Mouse (Mus musculus): ENCODE data around the gene Krtap28-13.

Krtap28-13 gene

GRCm38 (mm10) chr1:83060643-83061042 is at the start of gene Krtap28-13:
Krtap28-13 (plus strand) TSS chr1:83060930.
- DNase-seq (ENCODE audit: low read depth, low spot score), result peak; percentile 30

GRCm38 (mm10) chr1:83014477-83014876 is 46.3 kb upstream of the Krtap28-13 start:
- DNase-seq (ENCODE audit: low read depth, low spot score), result no peak

DNA sequence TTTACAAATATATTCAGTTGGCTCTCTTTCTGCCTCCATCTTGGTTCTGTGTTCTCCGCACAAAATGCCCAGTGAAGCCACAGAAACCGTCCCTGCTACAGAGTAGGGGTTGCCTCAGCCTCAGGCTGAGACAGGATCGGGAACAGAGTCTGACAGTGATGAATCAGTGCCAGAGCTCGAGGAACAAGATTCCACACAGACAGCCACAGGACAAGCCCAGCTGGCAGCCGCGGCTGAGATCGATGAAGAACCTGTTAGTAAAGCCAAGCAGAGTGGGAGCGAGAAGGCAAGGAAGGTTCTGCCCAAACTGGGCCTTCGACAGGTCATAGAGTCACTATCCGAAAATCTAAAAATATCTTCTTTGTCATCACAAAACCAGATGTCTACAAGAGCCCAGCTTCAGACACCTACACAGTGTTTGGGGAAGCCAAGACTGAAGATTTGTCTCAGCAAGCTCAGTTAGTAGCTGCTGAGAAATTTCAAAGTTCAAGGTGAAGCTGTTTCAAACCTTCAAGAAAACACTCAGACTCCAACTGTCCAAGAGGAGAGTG is 45.3 kb upstream of the Krtap28-13 start:
- DNase-seq (ENCODE audit: low read depth, low spot score), result peak; percentile 12

DNA sequence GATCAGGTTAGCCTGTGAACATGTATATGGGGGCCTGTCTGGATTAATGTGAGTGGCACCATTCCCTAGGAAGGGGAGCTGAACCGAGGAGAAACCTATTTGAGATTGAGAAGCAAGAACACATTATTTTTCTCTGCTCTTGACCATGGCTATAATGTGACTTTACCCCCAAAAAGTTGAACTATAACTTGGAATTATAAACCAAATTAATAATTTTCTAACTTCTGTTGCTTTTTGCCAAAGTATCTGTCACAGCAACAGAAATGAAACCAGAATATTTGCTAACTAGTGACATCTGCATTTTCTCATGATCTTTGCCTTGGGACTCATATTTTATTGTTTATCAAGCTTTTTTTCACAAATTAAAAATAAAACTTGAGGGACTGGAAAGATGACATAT is 44.2 kb upstream of the Krtap28-13 start:
- no peak for DNase-seq (ENCODE audit: low read depth, low spot score)

DNA sequence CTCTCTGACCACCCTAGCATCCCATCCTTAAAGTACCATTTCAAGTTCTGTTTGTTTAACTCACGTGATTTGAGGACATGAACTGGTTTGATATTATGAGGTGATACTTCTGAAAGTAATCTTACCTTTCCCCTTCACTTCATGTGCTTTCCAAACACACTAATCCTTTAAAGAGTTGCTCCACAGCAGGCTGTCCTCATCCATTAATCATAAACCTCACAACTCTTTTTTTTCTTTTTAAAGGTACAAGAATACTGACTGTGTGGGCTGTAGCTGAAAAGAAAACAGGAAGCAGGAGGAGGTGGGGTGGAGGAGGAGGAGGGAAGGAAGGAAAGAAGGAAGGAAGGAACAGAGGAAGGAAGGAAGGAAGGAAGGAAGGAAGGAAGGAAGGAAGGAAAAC is 28.8 kb upstream of the Krtap28-13 start:
- DNase-seq (ENCODE audit: low read depth, low spot score), result no peak

DNA sequence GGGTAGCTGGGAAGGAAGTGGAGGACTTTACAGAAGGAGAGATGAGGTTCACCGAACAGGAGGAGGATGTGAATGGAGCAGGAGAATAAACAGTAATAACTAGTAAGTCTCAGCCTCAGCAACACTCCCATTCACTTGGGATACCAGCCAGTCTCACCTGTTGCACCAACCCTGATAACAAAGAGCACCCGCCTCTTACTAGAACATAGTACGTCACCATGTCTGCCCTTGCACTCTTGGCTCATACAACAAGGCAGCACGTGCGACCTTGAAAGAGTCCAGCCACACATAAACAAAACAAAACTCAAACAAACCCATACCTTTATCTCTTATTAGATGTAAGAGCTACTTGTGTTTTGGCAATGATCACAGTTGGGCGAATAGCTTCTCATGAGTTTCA is 28.2 kb upstream of the Krtap28-13 start:
- no peak for DNase-seq (ENCODE audit: low read depth, low spot score)

- DNase-seq (ENCODE audit: low read depth, low spot score), result no peak
Observed at GRCm38 (mm10) chr1:83034509-83034908, 26.2 kb upstream of the Krtap28-13 start.

DNA sequence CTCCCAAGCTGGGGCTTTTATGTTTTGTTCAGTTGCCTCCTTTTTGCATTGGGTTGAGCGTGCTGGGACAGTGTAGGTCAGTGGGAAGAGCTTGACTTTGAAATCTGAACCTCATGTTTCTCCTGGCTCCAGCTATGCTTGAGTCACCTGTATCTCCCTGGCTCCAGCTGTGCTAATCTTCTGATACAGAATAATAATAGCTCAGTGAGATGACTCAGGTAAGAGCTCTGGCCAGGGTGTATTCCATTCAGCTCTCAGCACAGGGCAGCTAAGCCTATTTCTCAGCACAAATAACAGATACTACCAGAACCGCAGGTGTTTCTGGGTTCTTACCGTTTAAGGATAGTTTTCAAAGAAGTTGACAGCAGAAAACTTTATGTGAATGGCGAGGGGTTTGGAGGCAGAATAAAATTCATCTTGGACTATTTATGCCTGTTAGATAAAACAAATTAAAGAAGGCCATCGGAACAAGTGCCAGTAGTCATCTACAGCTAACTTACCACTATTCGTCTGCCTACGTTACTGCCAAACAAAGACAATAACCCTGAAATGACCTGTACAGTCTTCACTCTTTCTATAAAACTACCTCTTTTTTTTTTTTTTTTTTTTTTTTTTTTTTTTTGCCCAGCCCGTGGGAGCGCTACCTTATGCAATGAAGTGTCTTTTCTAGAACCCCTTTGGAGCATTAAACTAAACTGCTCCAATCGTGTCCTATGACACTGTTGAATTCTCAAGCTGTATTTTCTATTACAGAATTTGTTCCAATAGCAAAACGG is 23.6 kb upstream of the Krtap28-13 start:
- DNase-seq (ENCODE audit: low read depth, low spot score), result peak; percentile 21

GRCm38 (mm10) chr1:83038109-83038672 is 22.5 kb upstream of the Krtap28-13 start, which contains the start of gene Slc19a3:
Slc19a3 (minus strand) TSS chr1:83038448.
- peak; percentile 83 for DNase-seq (ENCODE audit: low read depth, low spot score)

GRCm38 (mm10) chr1:83039080-83039479 is 21.6 kb upstream of the Krtap28-13 start:
- DNase-seq (ENCODE audit: low read depth, low spot score), result no peak

DNA sequence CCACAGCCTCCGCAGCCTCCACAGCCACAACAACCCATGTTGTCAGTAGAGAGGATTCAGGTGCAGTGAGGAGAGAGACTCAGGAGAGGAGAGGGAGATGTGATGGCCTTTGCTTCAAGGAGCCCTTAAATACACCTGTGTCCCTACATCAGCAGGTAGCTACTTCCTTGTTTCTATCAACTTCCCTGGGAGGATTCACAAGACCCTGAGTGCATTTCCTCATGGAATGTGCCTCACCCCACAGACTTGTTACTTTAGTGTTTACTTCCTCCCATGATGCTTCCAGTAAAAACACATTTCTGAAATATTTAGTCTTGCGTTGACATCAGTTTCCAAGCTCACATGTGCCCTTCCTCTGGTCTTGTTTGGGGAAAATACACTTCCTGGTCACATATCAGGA is 18.4 kb upstream of the Krtap28-13 start, which contains the start of gene Krtap28-10:
Gene Krtap28-10, minus strand, starts transcription at position 101 of the 400 bp plus-strand sequence.
- DNase-seq (ENCODE audit: low read depth, low spot score), result no peak

- DNase-seq (ENCODE audit: low read depth, low spot score), result no peak
Observed at GRCm38 (mm10) chr1:83044882-83045427, 15.8 kb upstream of the Krtap28-13 start, which contains the start of gene Gm47969. Gm47969 (plus strand) TSS chr1:83044932.

DNA sequence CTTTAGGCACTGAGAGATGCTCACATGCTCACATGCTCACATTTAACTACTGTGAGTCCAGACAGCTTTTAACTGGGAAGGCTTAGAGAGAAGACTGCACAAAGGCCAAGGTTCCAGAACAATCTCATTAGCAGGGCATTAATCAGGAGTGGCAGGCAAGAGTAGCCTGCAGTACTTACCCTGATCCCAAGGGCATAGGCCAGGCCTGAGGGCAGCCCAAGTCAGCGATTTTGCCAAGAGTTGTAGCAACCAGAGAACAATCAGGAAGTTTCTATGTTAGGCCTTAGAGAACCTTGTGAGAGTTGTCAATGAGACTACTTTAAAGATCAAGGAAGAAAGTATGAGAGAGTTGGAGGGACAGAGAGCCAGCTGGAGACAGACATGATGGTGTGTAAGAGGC is 2.2 kb upstream of the Krtap28-13 start:
- DNase-seq (ENCODE audit: low read depth, low spot score), result no peak

DNA sequence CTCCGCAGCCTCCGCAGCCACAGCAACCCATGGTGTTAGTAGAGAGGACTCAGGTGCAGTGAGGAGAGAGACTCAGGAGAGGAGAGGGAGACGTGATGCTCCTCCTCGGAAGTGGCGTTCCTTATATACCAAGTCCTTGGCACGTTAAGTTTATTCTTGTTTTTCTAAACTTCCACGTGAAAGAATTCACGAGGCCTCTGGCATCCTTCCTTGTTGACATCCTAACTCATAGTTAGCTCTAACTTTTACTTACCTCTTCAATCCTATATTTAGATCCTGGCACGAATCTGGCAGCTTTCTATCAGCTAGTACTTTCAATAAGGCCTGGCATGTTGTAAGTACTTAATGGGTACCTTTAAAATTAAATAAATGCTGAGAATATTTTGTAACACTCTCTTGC is 1.5 kb upstream of the Krtap28-13 start, which contains the start of gene A030005K14Rik:
Gene A030005K14Rik, minus strand, starts transcription at position 101 of the 400 bp plus-strand sequence.
- no peak for DNase-seq (ENCODE audit: low read depth, low spot score)

- DNase-seq (ENCODE audit: low read depth, low spot score), result peak; percentile 63
Observed at GRCm38 (mm10) chr1:83064851-83065250, 4.1 kb downstream of the Krtap28-13 start.

- peak; percentile 9 for DNase-seq (ENCODE audit: low read depth, low spot score)
Observed at GRCm38 (mm10) chr1:83066577-83066976, 5.8 kb downstream of the Krtap28-13 start.

- peak; percentile 28 for DNase-seq (ENCODE audit: low read depth, low spot score)
Observed at GRCm38 (mm10) chr1:83067205-83067604, 6.5 kb downstream of the Krtap28-13 start.

GRCm38 (mm10) chr1:83075526-83076189 is 14.9 kb downstream of the Krtap28-13 start:
- DNase-seq (ENCODE audit: low read depth, low spot score), result no peak

- peak; percentile 60 for DNase-seq (ENCODE audit: low read depth, low spot score)
Observed at GRCm38 (mm10) chr1:83076190-83076917, 15.6 kb downstream of the Krtap28-13 start.

GRCm38 (mm10) chr1:83077016-83077415 is 16.3 kb downstream of the Krtap28-13 start:
- DNase-seq (ENCODE audit: low read depth, low spot score), result peak; percentile 35

- no peak for DNase-seq (ENCODE audit: low read depth, low spot score)
Observed at GRCm38 (mm10) chr1:83084790-83085189, 24.1 kb downstream of the Krtap28-13 start.

All from brain, adult 2 months (tissue).